Mouse (Mus musculus): ENCODE results near the gene Cdc7. TPM values are rescaled to one million over a fixed set of nuclear protein-coding genes. Genes with fewer than 3 reads are reported as not detected.

Cdc7 gene
- polyA plus RNA-seq, 1 experiment from 2014 or later = 55.2 TPM

DNA sequence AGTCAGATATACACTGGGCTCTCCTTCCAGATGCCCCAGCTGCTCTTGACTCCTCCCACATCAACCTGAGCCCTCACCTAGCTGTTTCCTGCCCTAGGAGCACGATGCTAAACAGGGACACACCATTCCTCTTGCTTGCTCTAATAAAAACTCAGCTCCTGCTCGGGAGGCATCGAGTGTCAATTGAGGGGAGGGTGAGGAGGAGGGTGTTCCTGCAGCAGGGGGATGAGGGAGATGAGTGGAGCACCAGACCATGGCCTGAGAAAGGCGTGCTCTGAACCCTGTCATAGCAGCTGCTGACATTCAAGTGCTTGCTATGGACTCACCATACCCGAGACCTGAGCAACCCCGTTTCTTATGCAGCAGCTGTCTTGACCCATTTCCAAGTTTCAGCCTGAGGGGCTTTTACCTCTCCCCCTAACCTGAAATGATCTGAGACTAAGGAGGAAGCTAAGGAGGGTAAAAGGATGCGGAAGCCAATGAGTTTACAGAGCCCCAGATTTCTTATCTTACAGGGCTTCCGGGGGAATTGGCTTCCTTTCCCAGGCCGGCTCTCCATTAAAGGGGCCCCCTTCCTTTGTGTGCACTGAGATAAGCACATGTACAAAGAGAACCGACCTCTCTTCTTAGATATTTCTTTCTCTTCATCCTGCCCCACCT, 51.4 kb downstream of the Cdc7 start:
- ATAC-seq (ENCODE audit: low FRiP score, low read depth) = peak; percentile 58
- no peak overlapping the region for H3K4me3 ChIP-seq

DNA sequence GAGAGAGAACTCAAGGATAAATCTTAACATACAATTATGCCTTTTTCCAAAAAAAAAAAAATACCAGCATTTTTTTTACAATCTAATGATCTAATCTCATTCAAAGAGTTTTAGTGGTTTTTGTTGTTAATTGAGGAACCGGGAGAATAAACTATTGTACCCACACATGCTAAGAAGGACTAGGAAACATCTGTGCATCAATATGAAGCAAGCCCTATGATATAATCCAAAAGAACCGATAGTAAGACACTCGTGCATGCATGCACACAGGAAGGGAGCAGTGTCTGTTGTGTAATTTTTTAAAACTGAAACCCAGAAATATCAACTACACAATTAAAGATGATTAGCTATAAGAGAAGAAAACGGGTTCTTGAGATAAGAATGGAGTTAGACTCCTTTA, 52.4 kb downstream of the Cdc7 start:
- H3K4me3 ChIP-seq = no peak overlapping the region
- H3K4me2 ChIP-seq (replicated peaks) = no peak overlapping the region
- WGBS = 79% methylated on average over 4 of the region's 4 CpGs
- H3K27ac ChIP-seq = no peak overlapping the region
- no peaks in the 10 kb centered on the region for H3K27me3 ChIP-seq
- no peaks in the 10 kb centered on the region for H3K9me3 ChIP-seq
- no peak for ATAC-seq (ENCODE audit: low FRiP score, low read depth)
- H3K4me1 ChIP-seq = peaks cover 52% of the 10 kb centered on the region
- no peaks in the 10 kb centered on the region for H3K36me3 ChIP-seq
- H3K9ac ChIP-seq = no peak overlapping the region

More for the DNA sequence above, 51.4 kb downstream of the Cdc7 start:
- peak overlapping the region; percentile 15; the same call in 1 of the 2 replicates for H3K4me2 ChIP-seq (replicated peaks)
- peaks cover 48% of the 10 kb centered on the region for H3K4me1 ChIP-seq
- 11% methylated on average over 10 of the region's 10 CpGs for WGBS
- H3K9ac ChIP-seq = no peak overlapping the region
- no peaks in the 10 kb centered on the region for H3K9me3 ChIP-seq
- H3K27ac ChIP-seq = peak overlapping the region; percentile 59; the same call in 1 of the 2 replicates
- no peaks in the 10 kb centered on the region for H3K27me3 ChIP-seq
- no peaks in the 10 kb centered on the region for H3K36me3 ChIP-seq

DNA sequence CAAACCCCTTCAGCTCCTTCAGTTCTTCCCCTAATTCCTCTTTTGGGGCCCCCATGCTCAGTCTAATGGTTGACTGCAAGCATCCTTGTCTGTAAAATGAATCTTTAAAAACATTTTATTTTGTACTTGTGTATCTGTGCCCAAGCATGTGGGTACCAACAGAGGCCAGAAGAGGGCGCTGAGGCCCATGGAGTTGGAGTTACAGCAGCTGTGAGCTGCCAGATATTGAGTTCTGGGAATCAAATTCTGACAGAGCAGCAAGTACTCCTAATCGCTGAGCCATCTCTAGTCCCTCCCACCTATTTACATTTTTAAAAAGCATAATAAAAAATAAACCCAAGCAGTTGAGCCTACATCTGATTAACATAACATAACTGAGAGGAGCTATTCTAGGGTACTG, 53.4 kb downstream of the Cdc7 start:
- H3K27ac ChIP-seq = no peak overlapping the region
- H3K4me3 ChIP-seq = no peak overlapping the region
- no peaks in the 10 kb centered on the region for H3K27me3 ChIP-seq
- no peak overlapping the region for H3K9ac ChIP-seq
- H3K4me1 ChIP-seq = peaks cover 44% of the 10 kb centered on the region
- no peak for ATAC-seq (ENCODE audit: low FRiP score, low read depth)
- H3K36me3 ChIP-seq = no peaks in the 10 kb centered on the region
- WGBS = 65% methylated on average over 2 of the region's 2 CpGs
- no peak overlapping the region for H3K4me2 ChIP-seq (replicated peaks)
- no peaks in the 10 kb centered on the region for H3K9me3 ChIP-seq

DNA sequence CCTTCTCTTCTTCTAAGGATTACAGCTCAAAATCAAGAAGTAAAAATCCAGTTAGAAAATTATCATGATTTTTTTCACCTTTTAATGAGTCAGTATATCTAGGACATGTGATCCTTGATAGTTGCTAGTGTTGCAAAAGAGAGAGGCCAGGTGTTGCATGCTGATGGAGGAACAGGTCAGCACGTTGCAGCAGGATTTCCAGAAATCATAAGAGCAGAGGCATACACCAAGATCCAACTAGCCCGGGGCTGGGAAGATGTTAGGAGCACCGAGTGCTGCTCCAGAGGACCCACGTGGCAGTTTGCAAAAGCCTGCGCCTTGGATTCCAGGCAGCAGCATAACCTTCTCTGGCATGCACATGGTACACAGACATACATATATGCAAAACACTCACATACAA, 54.9 kb downstream of the Cdc7 start:
- Histone ChIP-seq H3K9me3 (no peaks in the 10 kb centered on the region), H3K36me3 (no peaks in the 10 kb centered on the region), H3K4me2 (replicated peaks) (no peak overlapping the region), H3K9ac (no peak overlapping the region), H3K4me3 (no peak overlapping the region), H3K27ac (no peak overlapping the region), H3K4me1 (peaks cover 43% of the 10 kb centered on the region), H3K27me3 (no peaks in the 10 kb centered on the region)
- 50% methylated on average over 5 of the region's 5 CpGs for WGBS
- ATAC-seq (ENCODE audit: low FRiP score, low read depth) = no peak

DNA sequence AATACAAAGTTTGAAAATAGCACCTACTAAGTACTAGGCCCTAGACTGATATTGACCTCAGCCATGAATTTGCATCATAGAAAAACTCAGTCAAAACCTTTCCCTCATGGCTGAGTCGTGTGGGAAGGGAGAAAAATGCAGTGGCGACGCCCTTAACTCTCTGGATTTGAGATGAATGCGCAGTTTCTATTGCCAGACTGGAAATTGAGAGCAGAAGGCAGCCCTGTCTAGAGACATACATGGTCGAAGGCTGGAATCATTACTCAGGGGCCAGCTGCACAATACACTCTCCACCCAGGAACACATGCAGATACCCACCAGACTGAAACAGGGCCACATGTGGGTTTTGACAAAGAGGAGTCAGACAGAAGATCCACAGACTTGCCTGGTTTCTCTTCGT, 55.8 kb downstream of the Cdc7 start:
- H3K9ac ChIP-seq = no peak overlapping the region

DNA sequence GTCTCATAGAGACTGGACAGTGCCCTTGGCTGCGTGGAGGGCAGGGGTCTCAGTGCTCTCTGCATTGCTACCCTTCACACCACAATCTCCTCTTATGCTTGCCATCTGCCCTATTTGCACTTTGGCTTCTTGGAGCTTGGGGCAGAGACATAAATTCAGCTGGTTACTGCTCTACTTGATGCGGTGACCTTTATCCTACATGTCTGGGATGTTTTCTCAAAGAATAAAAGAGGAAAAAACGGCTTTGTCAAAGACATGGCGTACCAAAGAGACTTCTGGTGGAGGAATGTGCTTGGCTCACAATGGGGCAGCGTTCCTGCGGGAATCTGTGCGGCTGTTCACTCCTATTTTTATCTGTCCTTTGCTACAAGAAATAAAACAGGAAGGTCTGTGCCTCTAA, 56.2 kb downstream of the Cdc7 start:
- Histone ChIP-seq H3K4me1 (peaks cover 43% of the 10 kb centered on the region), H3K27ac (peak overlapping the region; percentile 70), H3K36me3 (no peaks in the 10 kb centered on the region), H3K27me3 (no peaks in the 10 kb centered on the region), H3K9ac (no peak overlapping the region), H3K4me3 (no peak overlapping the region), H3K4me2 (replicated peaks) (no peak overlapping the region), H3K9me3 (no peaks in the 10 kb centered on the region)
- 60% methylated on average over 7 of the region's 7 CpGs for WGBS
- ATAC-seq (ENCODE audit: low FRiP score, low read depth) = no peak

More for the DNA sequence above, 55.8 kb downstream of the Cdc7 start:
- H3K9me3 ChIP-seq = no peaks in the 10 kb centered on the region
- no peak overlapping the region for H3K4me3 ChIP-seq
- H3K4me2 ChIP-seq (replicated peaks) = no peak overlapping the region
- peaks cover 43% of the 10 kb centered on the region for H3K4me1 ChIP-seq
- 43% methylated on average over 6 of the region's 6 CpGs for WGBS
- no peaks in the 10 kb centered on the region for H3K27me3 ChIP-seq
- peak overlapping the region; percentile 70 for H3K27ac ChIP-seq
- ATAC-seq (ENCODE audit: low FRiP score, low read depth) = peak; percentile 28; the same call in 1 of the 2 replicates
- H3K36me3 ChIP-seq = no peaks in the 10 kb centered on the region

DNA sequence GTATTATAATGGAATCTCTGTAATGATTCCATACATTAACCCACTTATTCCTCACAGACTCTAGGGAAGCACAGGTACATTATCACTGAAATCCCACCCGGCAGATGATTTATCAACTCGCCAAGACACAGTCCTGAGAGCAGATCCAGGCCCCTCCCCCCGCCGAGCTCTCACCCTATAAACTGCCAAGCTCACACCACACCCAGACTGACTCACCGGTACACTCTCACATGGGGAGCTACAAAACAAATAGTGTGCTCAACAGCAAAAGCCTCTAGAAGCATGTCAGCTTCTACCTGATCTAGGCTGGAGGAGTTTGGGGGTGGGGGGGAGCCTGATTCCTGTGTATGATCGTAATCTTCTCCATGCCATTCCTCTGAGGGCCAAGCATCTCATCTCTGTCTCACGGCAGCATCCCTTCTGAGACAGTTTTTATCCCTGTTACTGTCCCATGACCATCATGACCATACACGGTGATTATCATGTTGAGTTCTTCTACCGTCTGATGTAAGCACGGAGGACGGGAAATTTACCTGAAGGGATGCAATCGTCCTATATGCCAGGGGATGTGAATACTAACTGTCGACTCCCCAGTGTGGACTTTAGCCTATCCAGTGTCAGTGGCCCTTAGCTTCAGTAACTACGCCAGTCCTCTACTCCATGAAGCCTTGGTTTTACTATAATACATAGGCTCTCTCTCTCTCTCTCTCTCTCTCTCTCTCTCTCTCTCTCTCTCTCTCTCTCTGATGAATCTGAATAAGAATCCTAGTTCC, 57.4 kb downstream of the Cdc7 start:
- H3K9ac ChIP-seq = no peak overlapping the region
- H3K27ac ChIP-seq = no peak overlapping the region
- peaks cover 45% of the 10 kb centered on the region for H3K4me1 ChIP-seq
- H3K36me3 ChIP-seq = no peaks in the 10 kb centered on the region
- H3K4me3 ChIP-seq = no peak overlapping the region
- 83% methylated on average over 14 of the region's 14 CpGs for WGBS
- H3K27me3 ChIP-seq = no peaks in the 10 kb centered on the region
- no peak overlapping the region for H3K4me2 ChIP-seq (replicated peaks)
- H3K9me3 ChIP-seq = no peaks in the 10 kb centered on the region
- no peak for ATAC-seq (ENCODE audit: low FRiP score, low read depth)

DNA sequence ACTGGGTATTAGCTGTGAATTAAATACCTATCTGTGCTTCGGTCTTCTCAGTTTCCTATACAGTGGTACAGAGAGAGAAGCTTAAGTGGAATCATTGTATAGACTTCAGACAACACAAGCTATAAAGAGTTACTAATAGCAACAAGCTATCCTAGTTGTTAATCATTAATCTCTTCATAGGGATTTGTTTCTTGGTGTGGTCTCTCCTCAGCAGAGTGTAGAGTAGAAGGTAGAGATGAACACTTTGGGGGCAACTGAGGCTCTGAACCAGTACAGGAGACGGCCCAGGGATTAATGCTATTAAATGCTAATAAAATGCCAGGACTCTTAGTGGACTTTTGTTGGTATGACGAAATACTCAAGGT, 57.9 kb downstream of the Cdc7 start:
- ATAC-seq (ENCODE audit: low FRiP score, low read depth) = no peak
- Histone ChIP-seq H3K4me1 (peaks cover 45% of the 10 kb centered on the region), H3K27ac (no peak overlapping the region), H3K27me3 (no peaks in the 10 kb centered on the region), H3K9me3 (no peaks in the 10 kb centered on the region), H3K9ac (no peak overlapping the region), H3K36me3 (no peaks in the 10 kb centered on the region), H3K4me3 (no peak overlapping the region), H3K4me2 (replicated peaks) (no peak overlapping the region)
- 84% methylated on average over 3 of the region's 3 CpGs for WGBS

DNA sequence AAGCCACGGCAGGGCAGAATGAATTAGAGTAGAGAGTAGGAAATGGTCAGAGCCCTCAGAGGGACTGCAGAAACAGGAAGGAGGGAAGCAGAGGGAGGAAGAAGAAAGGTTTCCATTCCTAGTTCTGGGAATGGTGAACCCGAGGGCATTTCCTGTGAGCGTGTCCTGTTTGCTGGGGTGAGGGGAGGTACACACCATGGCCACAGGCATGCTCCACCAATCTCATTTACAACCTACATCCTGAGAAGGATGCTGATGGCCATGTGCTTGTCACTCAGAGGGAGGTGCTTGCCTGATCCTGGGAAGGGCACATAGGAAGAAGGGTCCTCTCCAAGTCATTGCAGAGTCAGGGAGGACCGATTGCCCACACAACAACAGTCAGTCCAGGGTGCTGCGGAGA, 59.8 kb downstream of the Cdc7 start:
- ATAC-seq (ENCODE audit: low FRiP score, low read depth) = 0 out of 2 replicates have a peak, but pooled peaks have one; percentile 6
- Histone ChIP-seq H3K4me3 (no peak overlapping the region), H3K4me1 (peaks cover 45% of the 10 kb centered on the region), H3K9me3 (no peaks in the 10 kb centered on the region), H3K4me2 (replicated peaks) (peak overlapping the region; percentile 34; the same call in 1 of the 2 replicates), H3K9ac (no peak overlapping the region), H3K36me3 (no peaks in the 10 kb centered on the region), H3K27me3 (no peaks in the 10 kb centered on the region), H3K27ac (peak overlapping the region; percentile 39; the same call in 1 of the 2 replicates)
- WGBS = 38% methylated on average over 5 of the region's 5 CpGs

DNA sequence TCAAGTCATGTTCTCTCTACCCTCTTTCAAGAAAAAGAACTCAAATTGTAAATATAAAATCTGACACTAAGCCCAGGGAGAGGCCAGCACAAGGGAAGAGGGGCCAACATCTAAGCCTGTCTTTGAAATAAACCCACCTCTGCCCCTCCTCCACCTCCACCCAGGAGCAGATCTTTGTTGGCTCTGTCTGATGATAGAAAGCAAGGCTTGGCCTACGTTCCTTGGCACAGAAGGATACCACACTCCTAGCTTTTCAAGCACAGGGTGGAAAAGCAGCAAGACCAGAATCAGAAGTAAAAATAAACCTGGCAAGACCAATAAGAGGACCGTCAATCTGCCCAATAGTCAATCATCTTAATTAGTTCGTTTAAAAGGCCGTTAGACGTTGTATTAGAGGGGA, 61.2 kb downstream of the Cdc7 start:
- H3K27ac ChIP-seq = no peak overlapping the region
- WGBS = 38% methylated on average over 5 of the region's 5 CpGs

DNA sequence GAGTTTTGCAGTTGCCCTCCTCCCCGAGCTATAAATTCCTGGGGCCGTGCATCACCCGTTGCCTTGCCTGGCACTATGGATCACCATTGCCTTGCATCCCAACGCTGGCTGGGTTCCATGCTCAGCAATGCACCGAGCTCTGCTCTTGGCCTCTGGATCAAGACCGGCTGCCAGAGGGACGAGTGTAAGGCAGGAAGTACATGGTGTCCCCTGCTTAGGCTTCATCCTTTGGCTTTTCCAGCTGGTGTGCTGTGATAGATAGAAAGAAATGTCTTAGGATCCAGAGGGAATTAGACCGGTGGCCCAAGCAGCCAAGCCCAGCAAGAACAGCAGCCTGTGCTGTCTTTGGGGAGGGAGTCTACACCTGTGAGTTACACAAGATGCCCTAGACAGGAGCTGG, 61.7 kb downstream of the Cdc7 start:
- Histone ChIP-seq H3K27me3 (no peaks in the 10 kb centered on the region), H3K36me3 (no peaks in the 10 kb centered on the region), H3K9ac (no peak overlapping the region), H3K4me3 (no peak overlapping the region), H3K4me2 (replicated peaks) (no peak overlapping the region), H3K27ac (no peak overlapping the region), H3K9me3 (no peaks in the 10 kb centered on the region), H3K4me1 (peaks cover 36% of the 10 kb centered on the region)
- WGBS = 62% methylated on average over 8 of the region's 8 CpGs
- no peak for ATAC-seq (ENCODE audit: low FRiP score, low read depth)

More for the DNA sequence above, 61.2 kb downstream of the Cdc7 start:
- no peak overlapping the region for H3K4me2 ChIP-seq (replicated peaks)
- no peak overlapping the region for H3K9ac ChIP-seq
- H3K9me3 ChIP-seq = no peaks in the 10 kb centered on the region
- no peaks in the 10 kb centered on the region for H3K36me3 ChIP-seq
- H3K4me3 ChIP-seq = no peak overlapping the region
- no peaks in the 10 kb centered on the region for H3K27me3 ChIP-seq
- peaks cover 37% of the 10 kb centered on the region for H3K4me1 ChIP-seq
- no peak for ATAC-seq (ENCODE audit: low FRiP score, low read depth)

DNA sequence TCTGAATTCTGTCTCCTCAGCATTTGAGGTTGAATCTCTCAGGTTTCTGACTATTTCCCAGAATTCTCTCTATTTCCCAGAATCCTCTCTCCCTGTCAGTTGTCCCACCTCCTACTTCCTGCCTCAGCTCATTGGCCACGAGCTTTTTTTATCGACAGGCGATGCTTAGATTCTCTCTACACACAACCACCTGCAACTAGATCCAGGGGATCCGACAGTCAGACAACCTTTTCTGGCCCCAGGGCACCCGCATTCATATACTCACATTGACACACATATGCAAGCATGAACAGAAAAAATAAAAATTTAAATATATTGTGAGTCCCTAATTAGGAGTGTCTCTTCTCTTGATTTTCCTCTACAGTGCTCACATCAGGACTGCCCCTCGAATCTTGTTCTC, 63.5 kb downstream of the Cdc7 start:
- no peak overlapping the region for H3K9ac ChIP-seq
- H3K27ac ChIP-seq = no peak overlapping the region
- no peak overlapping the region for H3K4me2 ChIP-seq (replicated peaks)
- no peak overlapping the region for H3K4me3 ChIP-seq
- 88% methylated on average over 6 of the region's 6 CpGs for WGBS
- H3K9me3 ChIP-seq = no peaks in the 10 kb centered on the region
- no peaks in the 10 kb centered on the region for H3K36me3 ChIP-seq
- H3K4me1 ChIP-seq = peaks cover 29% of the 10 kb centered on the region
- no peak for ATAC-seq (ENCODE audit: low FRiP score, low read depth)
- no peaks in the 10 kb centered on the region for H3K27me3 ChIP-seq
